Mouse (Mus musculus): ENCODE results near the gene Tecr. TPM values are rescaled to one million over a fixed set of nuclear protein-coding genes. Genes with fewer than 3 reads are reported as not detected.
A peak's percentile ranks its signal among the peaks of the same experiment; 100 is the strongest.

Gene Tecr
- polyA plus RNA-seq, 1 experiment from 2014 or later = 570 TPM

GRCm38 (mm10) chr8:83565731-83566375, 41.9 kb downstream of the Tecr start:
- DNase-seq (peak; percentile 63), ATAC-seq (ENCODE audit: insufficient read depth) (peak; percentile 13)
- Histone ChIP-seq H3K9me3 (ENCODE audit: low read depth, low read length) (no peaks in the 10 kb centered on the region), H3K36me3 (ENCODE audit: insufficient read depth) (peaks cover 14% of the 10 kb centered on the region), H3K4me3 (ENCODE audit: low read depth, low read length) (peak overlapping the region; percentile 77), H3K27ac (ENCODE audit: low read depth) (no peak overlapping the region), H3K4me2 (peak overlapping the region; percentile 72), H3K9ac (peak overlapping the region; percentile 80; the same call in 1 of the 2 replicates), H3K4me1 (ENCODE audit: insufficient read depth) (no peaks in the 10 kb centered on the region; the same call in 1 of the 2 replicates), H3K27me3 (ENCODE audit: insufficient read depth, low read length) (no peaks in the 10 kb centered on the region)
- WGBS = 70% methylated on average over 9 of the region's 9 CpGs
- TF ChIP-seq CTCF (IDR thresholded peaks at IDR 0.05; ENCODE audit: low read depth) = peak; percentile 51; the same call in 1 of the 2 replicates

- H3K9ac ChIP-seq = no peak overlapping the region
- no peak for TF ChIP-seq CTCF (IDR thresholded peaks at IDR 0.05; ENCODE audit: low read depth)
- no peaks in the 10 kb centered on the region for H3K36me3 ChIP-seq (ENCODE audit: insufficient read depth)
- H3K4me1 ChIP-seq (ENCODE audit: insufficient read depth) = no peaks in the 10 kb centered on the region; the same call in 1 of the 2 replicates
- no peak for ATAC-seq (ENCODE audit: insufficient read depth)
- no peak for DNase-seq
- H3K4me2 ChIP-seq = no peak overlapping the region
- no peaks in the 10 kb centered on the region for H3K27me3 ChIP-seq (ENCODE audit: insufficient read depth, low read length)
- no peak overlapping the region for H3K27ac ChIP-seq (ENCODE audit: low read depth)
- H3K4me3 ChIP-seq (ENCODE audit: low read depth, low read length) = no peak overlapping the region
- H3K9me3 ChIP-seq (ENCODE audit: low read depth, low read length) = no peaks in the 10 kb centered on the region
- WGBS = 71% methylated on average over 4 of the region's 4 CpGs
These were observed 44.5 kb downstream of the Tecr start for GRCm38 (mm10) chr8:83563246-83563645.

DNA sequence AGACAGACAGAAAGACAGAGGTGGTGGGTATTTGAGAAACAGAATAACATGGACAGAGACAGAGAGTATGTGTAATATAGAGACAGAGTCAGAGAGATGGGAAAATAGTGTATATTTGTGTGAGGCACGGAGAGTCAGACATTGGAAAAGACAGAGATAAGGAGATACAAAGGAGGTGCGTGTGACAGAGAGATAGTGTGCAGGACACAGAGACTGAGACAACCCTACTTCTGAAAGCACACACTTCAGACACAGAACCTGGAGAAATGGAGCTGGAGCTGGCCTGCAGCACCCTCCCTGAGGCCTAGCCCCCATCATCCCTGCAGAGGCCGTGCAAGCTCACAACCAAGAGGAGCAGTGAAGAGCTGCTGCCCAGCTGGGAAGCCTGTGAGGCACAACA, 45.1 kb downstream of the Tecr start:
- Histone ChIP-seq H3K9me3 (ENCODE audit: low read depth, low read length) (no peaks in the 10 kb centered on the region), H3K9ac (no peak overlapping the region), H3K4me1 (ENCODE audit: insufficient read depth) (no peaks in the 10 kb centered on the region), H3K4me3 (ENCODE audit: low read depth, low read length) (no peak overlapping the region), H3K4me2 (no peak overlapping the region), H3K27ac (ENCODE audit: low read depth) (no peak overlapping the region), H3K27me3 (ENCODE audit: insufficient read depth, low read length) (no peaks in the 10 kb centered on the region), H3K36me3 (ENCODE audit: insufficient read depth) (no peaks in the 10 kb centered on the region)
- 74% methylated on average over 3 of the region's 3 CpGs for WGBS
- ATAC-seq (ENCODE audit: insufficient read depth) (no peak), DNase-seq (no peak)
- no peak for TF ChIP-seq CTCF (IDR thresholded peaks at IDR 0.05; ENCODE audit: low read depth)

DNA sequence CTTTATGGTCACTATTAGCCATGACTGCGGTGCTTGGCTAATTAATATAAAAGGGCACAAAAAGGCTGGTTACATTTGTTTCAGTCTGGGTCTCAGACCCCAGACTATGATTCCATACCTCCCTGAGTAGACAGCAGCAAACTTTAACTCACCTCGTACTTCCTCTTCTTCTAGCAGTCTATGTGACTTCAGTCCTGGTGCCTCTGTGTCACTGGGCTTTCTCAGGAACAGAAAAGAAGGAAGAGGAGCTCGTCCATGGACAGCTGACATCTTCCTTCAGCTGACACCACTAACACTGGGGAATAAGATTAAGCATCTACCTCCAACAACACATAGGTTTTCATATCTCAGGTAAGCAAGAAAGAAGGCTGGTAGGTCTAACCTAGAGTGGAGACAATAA, 72.0 kb downstream of the Tecr start, which contains the start of gene Olfr370:
Olfr370 (plus strand) TSS at position 45 of the 400 bp plus-strand sequence.
- Histone ChIP-seq H3K4me1 (ENCODE audit: insufficient read depth) (no peaks in the 10 kb centered on the region), H3K4me3 (ENCODE audit: low read depth, low read length) (no peak within 1 kb of the TSS), H3K27me3 (ENCODE audit: insufficient read depth, low read length) (no peaks in the 10 kb centered on the region), H3K36me3 (ENCODE audit: insufficient read depth) (no peaks in the 10 kb centered on the region), H3K27ac (ENCODE audit: low read depth) (no peak within 1 kb of the TSS), H3K9ac (no peak within 1 kb of the TSS), H3K4me2 (no peak within 1 kb of the TSS), H3K9me3 (ENCODE audit: low read depth, low read length) (no peaks in the 10 kb centered on the region)
- WGBS = 75% methylated on average over 3 of the region's 3 CpGs
- ATAC-seq (ENCODE audit: insufficient read depth) = no peak
- TF ChIP-seq CTCF (IDR thresholded peaks at IDR 0.05; ENCODE audit: low read depth) = no peak
- no peak for DNase-seq

GRCm38 (mm10) chr8:83534802-83535201, 73.0 kb downstream of the Tecr start:
- no peaks in the 10 kb centered on the region for H3K4me1 ChIP-seq (ENCODE audit: insufficient read depth)
- no peak for ATAC-seq (ENCODE audit: insufficient read depth)
- 82% methylated on average over 2 of the region's 2 CpGs for WGBS

More at GRCm38 (mm10) chr8:83534802-83535201, 73.0 kb downstream of the Tecr start:
- Histone ChIP-seq H3K36me3 (ENCODE audit: insufficient read depth) (no peaks in the 10 kb centered on the region), H3K27me3 (ENCODE audit: insufficient read depth, low read length) (no peaks in the 10 kb centered on the region), H3K27ac (ENCODE audit: low read depth) (no peak overlapping the region), H3K4me3 (ENCODE audit: low read depth, low read length) (no peak overlapping the region), H3K9me3 (ENCODE audit: low read depth, low read length) (no peaks in the 10 kb centered on the region), H3K9ac (no peak overlapping the region), H3K4me2 (no peak overlapping the region)
- no peak for DNase-seq
- TF ChIP-seq CTCF (IDR thresholded peaks at IDR 0.05; ENCODE audit: low read depth) = no peak

Other genes starting within 250 kb of the Tecr start
- 0.05 and 0.12 TPM in 2 replicates for gene Clgn, start 218.1 kb downstream of the Tecr start, polyA plus RNA-seq (2014; fragmentation: Nextera tagmentation; extraction: Ambion mirVana)
- 115 and 123 TPM in 2 replicates for gene Scoc, start 149.6 kb downstream of the Tecr start, polyA plus RNA-seq (2014; fragmentation: Nextera tagmentation; extraction: Ambion mirVana)
- gene Olfr370, start 72.2 kb downstream of the Tecr start, polyA plus RNA-seq (2014; fragmentation: Nextera tagmentation; extraction: Ambion mirVana) = not detected in 2 replicates
- gene Ndufb7, start 41.3 kb downstream of the Tecr start, polyA plus RNA-seq (2014; fragmentation: Nextera tagmentation; extraction: Ambion mirVana) = 361 and 362 TPM in 2 replicates
- 54.9 and 61.3 TPM in 2 replicates for gene Dnajb1, start 222 bp upstream of the Tecr start, polyA plus RNA-seq (2014; fragmentation: Nextera tagmentation; extraction: Ambion mirVana)
- gene Gipc1, start 44.7 kb upstream of the Tecr start, polyA plus RNA-seq (2014; fragmentation: Nextera tagmentation; extraction: Ambion mirVana) = 170 and 175 TPM in 2 replicates
- gene Ptger1, start 58.7 kb upstream of the Tecr start, polyA plus RNA-seq (2014; fragmentation: Nextera tagmentation; extraction: Ambion mirVana) = 0.89 and 0.95 TPM in 2 replicates
- 35.8 and 37.7 TPM in 2 replicates for gene Pkn1, start 91.2 kb upstream of the Tecr start, polyA plus RNA-seq (2014; fragmentation: Nextera tagmentation; extraction: Ambion mirVana)
- gene Ddx39, start 107.2 kb upstream of the Tecr start, polyA plus RNA-seq (2014; fragmentation: Nextera tagmentation; extraction: Ambion mirVana) = 184 and 199 TPM in 2 replicates
- gene Adgre5, start 133.4 kb upstream of the Tecr start, polyA plus RNA-seq (2014; fragmentation: Nextera tagmentation; extraction: Ambion mirVana) = 56.9 and 57.0 TPM in 2 replicates

Data from lung, embryonic 14.5 days (tissue).